Mouse (Mus musculus): ENCODE data around the gene Rundc3a.

GRCm38 (mm10) chr11:102418887-102419286, 25.7 kb downstream of the Rundc3a start:
- TF ChIP-seq CTCF (conservative IDR thresholded peaks at IDR 0.05; ENCODE audit: insufficient read depth, insufficient read length, low read depth, low read length) = no peak
- TF ChIP-seq POLR2A (IDR thresholded peaks at IDR 0.05; ENCODE audit: low read depth, low read length) = no peak
